Mouse (Mus musculus) monocyte, adult 5-6 weeks (primary cell): ENCODE data around the gene Mug2. TPM values are rescaled to one million over a fixed set of nuclear protein-coding genes. Genes with fewer than 3 reads are reported as not detected.
"Not testable (repeated sequence)": the region's sequence is repeated elsewhere in the genome, so short reads cannot be mapped to it uniquely, and the experiment has no call there.

Experiments used
- ATAC-seq: fragments of 153-309, 156-312 bp; replicated peaks from 2 replicates; pipeline ENCODE4 v1.8.0; 2017; ENCODE audit warnings: mild to moderate bottlenecking; ENCODE audit not compliant: low TSS enrichment, insufficient number of reproducible peaks, severe bottlenecking, poor library complexity, low FRiP score
- total RNA-seq: library from RNA; stranded (forward); fragments of 200-1000, 200-491, 200-594 nt; gene quantifications from 3 replicates; pipeline ENCODE4 v1.2.3, GENCODE M21; 2017

Mug2 gene
- not detected in 3 replicates for total RNA-seq

GRCm38 (mm10) chr6:122006461-122006860 lies at the start of gene Mug2:
Gene Mug2, plus strand, starts transcription at chr6:122006761.
- not testable (repeated sequence) for ATAC-seq

GRCm38 (mm10) chr6:121957803-121958349 lies 48.7 kb upstream of the Mug2 start:
- not testable (repeated sequence) for ATAC-seq

- no peak for ATAC-seq
Measured at GRCm38 (mm10) chr6:121975701-121976100, 30.9 kb upstream of the Mug2 start.

GRCm38 (mm10) chr6:122100904-122101303 lies 94.3 kb downstream of the Mug2 start:
- no peak for ATAC-seq

GRCm38 (mm10) chr6:122101671-122102070 lies 95.1 kb downstream of the Mug2 start:
- no peak for ATAC-seq

- ATAC-seq: no peak
Measured at GRCm38 (mm10) chr6:122116963-122117362, 110.4 kb downstream of the Mug2 start.

- no peak for ATAC-seq
Measured at GRCm38 (mm10) chr6:122129521-122129920, 123.0 kb downstream of the Mug2 start.

Other genes starting within 250 kb of the Mug2 start
- gene Mug1, start 168.2 kb upstream of the Mug2 start, total RNA-seq: not detected in 3 replicates